Mouse (Mus musculus) thymus, adult 2 months (tissue): Measurements from ENCODE around the gene Gabarapl2.

Experiments
- CTCF ChIP-seq: fragments of 200-500 bp; IDR thresholded peaks from 2 replicates; pipeline ENCODE4 v1.5.1; 2012; ENCODE audit warnings: mild to moderate bottlenecking, control low read depth, low read length, moderate library complexity, borderline replicate concordance; ENCODE audit not compliant: control insufficient read depth, poor library complexity, insufficient read depth; ENCODE audit errors: extremely low read depth
- POLR2A ChIP-seq: fragments of 200-500 bp; IDR thresholded peaks from 2 replicates; pipeline ENCODE4 v1.6.1; 2012; ENCODE audit warnings: mild to moderate bottlenecking, low read length, control low read depth, moderate library complexity; ENCODE audit not compliant: control insufficient read depth, poor library complexity, insufficient read depth; ENCODE audit errors: extremely low read depth

GRCm38 (mm10) chr8:111912860-111913432, 27.6 kb upstream of the Gabarapl2 start:
- TF ChIP-seq CTCF (no peak), POLR2A (no peak)
